Mouse (Mus musculus) embryonic facial prominence, embryonic 11.5 days (tissue): ENCODE measurements around the gene Tlr9. TPM values are rescaled to one million over a fixed set of nuclear protein-coding genes. Genes with fewer than 3 reads are reported as not detected.

Experiments
- ATAC-seq: fragments of 200-750 bp; cut with Nextera tagmentation; replicated peaks from 2 replicates; pipeline ENCODE4 v1.8.0; 2017; ENCODE audit warnings: low read depth; ENCODE audit not compliant: insufficient number of reproducible peaks, low FRiP score, low TSS enrichment
- DNase-seq: peaks from one replicate; pipeline ENCODE4 v3.0.0-alpha.2; 2015; ENCODE audit warnings: low spot score
- H3K27ac ChIP-seq: fragments of 300-500 bp; sonication (generic); replicated peaks from 2 replicates; pipeline ENCODE4 v1.5.1; 2014; ENCODE audit warnings: mild to moderate bottlenecking, low read depth, low read length, control low read depth
- H3K27me3 ChIP-seq: fragments of 300-500 bp; sonication (generic); 2 replicates; pipeline ENCODE4 v1.6.1; 2014; ENCODE audit warnings: mild to moderate bottlenecking, low read length, moderate library complexity, mixed read lengths; ENCODE audit not compliant: control insufficient read depth, insufficient read depth
- H3K36me3 ChIP-seq: fragments of 300-500 bp; sonication (generic); replicated peaks from 2 replicates; pipeline ENCODE4 v1.6.1; 2014; ENCODE audit warnings: low read depth, mild to moderate bottlenecking, low read length, moderate library complexity, mixed read lengths; ENCODE audit not compliant: control insufficient read depth, insufficient read depth
- H3K4me1 ChIP-seq: fragments of 300-500 bp; sonication (generic); 2 replicates; pipeline ENCODE4 v1.6.1; 2014; ENCODE audit warnings: low read length, mixed read lengths; ENCODE audit not compliant: control insufficient read depth, insufficient read depth
- H3K4me2 ChIP-seq: fragments of 300-500 bp; sonication (generic); 2 replicates; pipeline ENCODE4 v1.6.1; 2014; ENCODE audit warnings: low read depth, mild to moderate bottlenecking, control low read depth, low read length, moderate library complexity
- H3K4me3 ChIP-seq: fragments of 300-500 bp; sonication (generic); 2 replicates; pipeline ENCODE4 v1.5.1; 2014; ENCODE audit warnings: low read depth, low read length, control low read depth
- H3K9ac ChIP-seq: fragments of 300-500 bp; sonication (generic); replicated peaks from 2 replicates; pipeline ENCODE4 v1.6.1; 2014; ENCODE audit warnings: mild to moderate bottlenecking, control low read depth, low read length
- H3K9me3 ChIP-seq: fragments of 300-500 bp; sonication (generic); replicated peaks from 2 replicates; pipeline ENCODE4 v1.6.1; 2016; ENCODE audit warnings: mild to moderate bottlenecking, low read length, inconsistent platforms, mixed read lengths; ENCODE audit not compliant: control insufficient read depth
- WGBS: fragments of 180-500 bp; shearing (Covaris S2); extraction: QIAGEN DNeasy Blood & Tissue Kit; methylation state at CpG from one replicate; pipeline ENCODE4 v1.1.7; 2014; 5-methylcytosine and 5-hydroxymethylcytosine counted together
- polyA plus RNA-seq: library from polyadenylated mRNA; unstranded; fragments of >200 nt; fragmentation: Nextera tagmentation; extraction: Ambion mirVana; gene quantifications from 2 replicates; pipeline ENCODE4 v1.2.1, GENCODE M21; 2014

Tlr9 gene
- polyA plus RNA-seq, 1 experiment from 2014 or later = not detected

DNA sequence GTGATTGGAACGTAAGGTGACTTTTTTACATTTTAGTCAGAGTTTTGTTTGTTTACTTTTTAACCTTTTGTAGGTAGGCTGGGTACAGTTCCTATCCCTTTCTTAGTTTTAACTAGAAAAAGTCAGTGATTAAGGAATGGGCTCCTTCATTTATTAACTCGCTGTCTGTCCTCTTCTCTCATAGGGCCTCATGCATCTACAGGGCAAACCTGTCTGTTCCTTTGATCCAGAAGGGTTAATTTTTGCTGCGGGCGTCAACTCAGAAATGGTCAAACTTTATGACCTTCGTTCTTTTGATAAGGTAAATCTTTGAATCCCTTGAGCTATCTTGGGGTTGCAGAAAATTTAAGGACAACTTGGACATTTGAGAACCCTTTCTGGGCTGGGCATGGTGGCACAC is 38.4 kb upstream of the Tlr9 start:
- Histone ChIP-seq H3K4me1 (no peaks in the 10 kb centered on the region), H3K4me2 (no peak overlapping the region), H3K4me3 (no peak overlapping the region), H3K9ac (no peak overlapping the region), H3K27ac (no peak overlapping the region), H3K9me3 (no peaks in the 10 kb centered on the region), H3K27me3 (no peaks in the 10 kb centered on the region), H3K36me3 (peaks cover 18% of the 10 kb centered on the region)
- ATAC-seq = no peak
- no peak for DNase-seq
- WGBS = 95% methylated on average over 5 of the region's 5 CpGs

DNA sequence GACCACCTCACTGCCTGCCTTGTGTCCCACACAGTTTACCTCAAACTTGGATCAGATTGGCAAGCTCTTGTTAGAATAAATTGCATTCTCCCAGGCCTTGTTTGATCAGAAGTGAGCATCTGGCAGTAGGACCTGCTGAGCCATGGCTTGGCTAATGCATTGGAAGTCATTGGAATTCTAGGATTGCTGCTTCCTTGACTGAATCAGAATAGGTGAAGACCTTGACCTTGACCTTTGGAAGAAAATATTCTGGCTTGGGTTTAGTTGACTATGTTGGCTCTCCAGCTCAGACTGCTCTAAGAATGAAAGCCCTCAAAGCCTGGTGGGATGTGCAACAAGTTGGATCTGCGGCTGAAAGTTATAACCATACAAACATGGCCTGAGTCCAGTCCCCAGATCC is 31.0 kb upstream of the Tlr9 start:
- no peaks in the 10 kb centered on the region for H3K4me1 ChIP-seq
- WGBS = 90% methylated on average over 1 of the region's 1 CpGs
- ATAC-seq (no peak), DNase-seq (no peak)
- H3K4me3 ChIP-seq = no peak overlapping the region
- H3K9ac ChIP-seq = no peak overlapping the region
- no peak overlapping the region for H3K4me2 ChIP-seq
- H3K36me3 ChIP-seq = peaks cover 18% of the 10 kb centered on the region
- H3K27ac ChIP-seq = no peak overlapping the region
- no peaks in the 10 kb centered on the region for H3K27me3 ChIP-seq
- no peaks in the 10 kb centered on the region for H3K9me3 ChIP-seq

DNA sequence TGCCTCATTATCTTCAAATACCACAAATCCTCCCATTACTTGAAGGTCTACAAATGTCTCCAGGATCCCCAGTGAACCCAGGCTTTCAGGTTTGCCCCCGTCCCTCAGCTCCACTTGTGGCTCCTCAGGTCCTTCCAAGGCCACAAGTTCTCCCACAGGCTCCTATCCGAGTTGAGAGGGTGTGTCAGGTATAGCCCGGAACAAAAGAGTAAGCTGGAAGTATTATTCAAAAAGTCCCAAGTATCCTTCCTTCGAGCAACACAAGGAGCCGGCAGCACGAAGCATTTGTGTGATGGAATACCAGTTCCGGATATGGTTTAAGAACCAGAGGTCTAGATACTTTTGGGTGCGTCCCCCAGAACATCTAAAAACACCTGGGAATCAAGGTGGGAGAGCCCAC is 30.4 kb upstream of the Tlr9 start:
- Histone ChIP-seq H3K27me3 (no peaks in the 10 kb centered on the region), H3K4me2 (no peak overlapping the region), H3K9ac (no peak overlapping the region), H3K9me3 (no peaks in the 10 kb centered on the region), H3K27ac (no peak overlapping the region), H3K36me3 (peaks cover 18% of the 10 kb centered on the region), H3K4me1 (no peaks in the 10 kb centered on the region), H3K4me3 (no peak overlapping the region)
- no peak for ATAC-seq
- DNase-seq = no peak
- WGBS = 94% methylated on average over 8 of the region's 8 CpGs

DNA sequence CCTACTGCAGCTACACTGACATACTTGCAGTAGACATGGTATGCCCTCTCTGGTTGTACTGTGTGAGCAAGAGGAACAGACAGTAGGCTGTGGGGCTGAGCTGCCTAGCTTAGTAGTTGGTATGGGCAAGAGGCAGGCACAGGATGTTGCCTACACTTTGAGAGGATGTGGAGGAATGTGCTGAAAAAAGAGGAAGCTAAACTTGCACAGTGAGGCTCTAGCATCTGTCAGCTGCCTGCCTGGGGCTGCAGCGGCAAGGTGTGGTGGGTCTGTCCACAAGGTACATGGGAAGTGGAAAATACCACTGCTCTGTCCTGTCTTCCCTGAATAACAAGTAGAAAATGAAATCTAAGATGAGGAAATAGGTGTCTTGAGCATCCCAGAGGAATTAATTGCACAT is 29.4 kb upstream of the Tlr9 start:
- 94% methylated on average over 1 of the region's 1 CpGs for WGBS
- no peak overlapping the region for H3K9ac ChIP-seq
- ATAC-seq (no peak), DNase-seq (no peak)
- H3K27me3 ChIP-seq = no peaks in the 10 kb centered on the region
- no peak overlapping the region for H3K4me2 ChIP-seq
- H3K4me1 ChIP-seq = 0 out of 2 replicates have a peak, but pooled peaks cover 2% of the 10 kb centered on the region
- H3K9me3 ChIP-seq = no peaks in the 10 kb centered on the region
- H3K36me3 ChIP-seq = peaks cover 18% of the 10 kb centered on the region
- no peak overlapping the region for H3K27ac ChIP-seq
- H3K4me3 ChIP-seq = no peak overlapping the region

DNA sequence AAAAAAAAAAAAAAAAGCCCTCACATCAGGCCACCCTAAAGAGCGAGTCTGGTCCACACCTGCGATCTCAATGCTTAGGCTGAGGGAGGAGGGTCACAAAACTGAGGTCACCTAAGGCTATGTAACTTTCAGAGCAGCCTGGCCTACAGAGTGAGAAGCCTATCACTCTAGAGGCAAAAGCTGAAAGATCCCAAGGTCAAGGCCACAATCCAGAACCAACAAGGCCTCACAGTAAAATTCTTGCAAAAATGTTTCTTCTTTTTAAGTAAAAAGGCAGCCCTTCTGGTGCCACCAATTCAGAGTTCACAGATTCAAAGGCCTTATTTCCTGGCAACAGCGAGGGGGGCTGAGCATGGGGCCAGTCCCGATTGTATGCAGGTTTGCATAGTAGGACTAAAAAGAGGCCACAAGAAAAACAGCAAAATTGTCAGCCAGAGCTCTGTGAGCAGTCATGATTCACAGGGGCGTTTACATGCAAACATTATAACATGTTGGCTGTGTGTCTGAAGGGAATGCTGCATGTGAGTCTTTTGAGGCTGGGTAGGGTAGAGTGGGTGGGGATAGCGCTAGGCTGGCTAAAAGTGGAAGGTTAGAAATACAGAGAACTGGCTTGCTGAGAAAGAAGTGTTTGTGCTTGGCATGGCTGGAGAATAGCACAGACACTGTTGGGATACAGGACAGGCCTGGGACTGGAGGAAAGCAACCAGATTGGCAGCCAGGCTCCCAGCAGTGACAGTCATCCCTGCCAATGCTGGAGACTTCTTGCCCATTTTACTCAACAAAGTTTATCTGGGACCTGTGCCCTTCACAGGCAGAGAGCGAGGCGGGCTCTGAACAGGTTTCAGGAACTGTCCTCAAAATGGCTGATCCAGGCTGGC is 28.2 kb upstream of the Tlr9 start:
- ATAC-seq = no peak
- Histone ChIP-seq H3K9ac (no peak overlapping the region), H3K27me3 (no peaks in the 10 kb centered on the region), H3K9me3 (no peaks in the 10 kb centered on the region), H3K4me2 (no peak overlapping the region), H3K4me3 (no peak overlapping the region), H3K4me1 (peaks cover 3% of the 10 kb centered on the region; the same call in 1 of the 2 replicates), H3K27ac (no peak overlapping the region), H3K36me3 (peaks cover 15% of the 10 kb centered on the region)
- 91% methylated on average over 8 of the region's 8 CpGs for WGBS
- DNase-seq = no peak

DNA sequence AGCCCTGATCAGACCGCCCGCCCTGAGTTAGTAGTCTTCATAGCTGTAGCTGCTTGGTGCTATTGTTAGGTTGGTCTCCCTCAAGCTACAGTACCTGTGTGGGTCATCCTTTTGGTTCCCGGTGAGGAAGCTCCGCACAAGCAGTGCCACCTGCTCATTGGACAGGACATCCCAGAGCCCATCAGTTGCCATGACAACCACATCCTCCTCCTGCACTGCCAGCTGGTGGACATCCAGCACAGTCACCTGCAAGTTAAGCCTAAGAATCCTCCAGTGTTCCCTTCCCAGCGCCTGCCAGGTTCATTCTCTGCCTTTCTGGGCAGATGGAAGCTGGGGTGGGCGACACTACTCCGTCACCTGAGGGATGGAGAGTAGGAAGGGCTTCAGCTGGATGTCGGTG is 26.7 kb upstream of the Tlr9 start:
- Histone ChIP-seq H3K4me1 (peaks cover 6% of the 10 kb centered on the region; the same call in 1 of the 2 replicates), H3K9ac (no peak overlapping the region), H3K27ac (no peak overlapping the region), H3K27me3 (no peaks in the 10 kb centered on the region), H3K4me3 (no peak overlapping the region), H3K4me2 (no peak overlapping the region), H3K36me3 (peaks cover 6% of the 10 kb centered on the region), H3K9me3 (no peaks in the 10 kb centered on the region)
- no peak for ATAC-seq
- DNase-seq = no peak
- 88% methylated on average over 8 of the region's 8 CpGs for WGBS

DNA sequence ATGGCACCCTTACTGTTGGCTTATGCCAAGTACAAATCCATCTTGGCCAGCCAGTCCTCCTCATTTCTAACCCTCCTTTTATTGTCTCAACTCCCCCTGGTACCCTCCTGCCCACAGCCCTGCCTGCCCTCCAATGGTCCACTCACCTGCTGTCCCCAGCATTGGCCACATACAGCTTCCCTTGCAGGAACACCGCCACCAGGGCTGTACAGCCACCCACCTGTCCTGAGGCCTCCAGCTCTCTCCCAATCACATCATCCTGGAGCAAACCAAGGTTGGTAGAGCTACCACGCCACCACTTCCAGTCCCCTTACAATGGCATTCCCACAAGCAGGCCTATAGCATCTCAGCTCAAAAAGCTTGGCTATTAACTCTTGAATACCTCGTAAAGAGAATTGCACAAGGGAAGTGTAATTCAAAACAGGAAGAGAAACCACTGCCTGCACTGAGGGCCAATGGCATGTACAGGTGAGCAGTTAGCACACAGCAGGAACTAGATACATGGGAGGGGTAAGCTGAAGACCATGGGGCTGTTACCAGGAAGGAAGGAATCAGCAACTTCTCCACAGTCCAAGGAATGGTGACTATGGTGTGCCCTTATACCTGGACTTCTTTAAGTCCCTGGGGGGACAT is 25.2 kb upstream of the Tlr9 start:
- Histone ChIP-seq H3K4me3 (no peak overlapping the region), H3K4me1 (peaks cover 6% of the 10 kb centered on the region; the same call in 1 of the 2 replicates), H3K9me3 (no peaks in the 10 kb centered on the region), H3K9ac (no peak overlapping the region), H3K36me3 (peaks cover 3% of the 10 kb centered on the region; the same call in 1 of the 2 replicates), H3K4me2 (no peak overlapping the region; the same call in 1 of the 2 replicates), H3K27ac (no peak overlapping the region), H3K27me3 (no peaks in the 10 kb centered on the region)
- WGBS = 94% methylated on average over 3 of the region's 3 CpGs
- no peak for DNase-seq
- no peak for ATAC-seq

DNA sequence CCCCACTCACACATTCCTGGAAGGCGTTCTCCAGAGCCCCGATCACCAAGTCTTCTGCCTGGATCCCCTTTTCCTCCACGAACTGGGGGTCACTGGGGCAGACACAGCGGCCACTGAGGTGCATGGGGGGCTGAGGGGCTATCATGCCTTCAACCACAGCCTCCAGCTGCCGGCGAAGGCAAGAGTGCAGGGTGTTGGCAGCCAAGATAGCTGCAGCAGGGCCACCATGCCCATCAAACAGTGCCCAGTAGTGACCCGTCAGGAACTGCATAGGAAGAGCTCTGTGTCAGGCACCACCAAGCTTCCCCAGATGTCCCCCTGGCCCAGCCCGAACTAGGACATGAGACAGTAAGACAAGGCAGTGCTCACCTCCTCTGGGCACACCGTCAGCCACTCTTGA is 24.7 kb upstream of the Tlr9 start:
- Histone ChIP-seq H3K27me3 (no peaks in the 10 kb centered on the region), H3K9me3 (no peaks in the 10 kb centered on the region), H3K9ac (no peak overlapping the region), H3K27ac (no peak overlapping the region), H3K4me2 (no peak overlapping the region; the same call in 1 of the 2 replicates), H3K4me1 (peaks cover 6% of the 10 kb centered on the region; the same call in 1 of the 2 replicates), H3K4me3 (no peak overlapping the region), H3K36me3 (peaks cover 3% of the 10 kb centered on the region; the same call in 1 of the 2 replicates)
- DNase-seq (no peak), ATAC-seq (no peak)
- WGBS = 90% methylated on average over 9 of the region's 9 CpGs
